Mouse (Mus musculus) lung, embryonic 16.5 days (tissue): ENCODE measurements around the gene Cd59b. TPM values are rescaled to one million over a fixed set of nuclear protein-coding genes. Genes with fewer than 3 reads are reported as not detected.

Experiments used
- ATAC-seq: fragments of 200-750 bp; cut with Nextera tagmentation; 2 replicates; pipeline ENCODE4 v1.8.0; 2017; ENCODE audit warnings: low read depth, mild to moderate bottlenecking, moderate library complexity
- H3K27ac ChIP-seq: fragments of 300-500 bp; sonication (generic); 2 replicates; pipeline ENCODE4 v1.5.1; 2014; ENCODE audit warnings: mild to moderate bottlenecking, control low read depth, low read length
- H3K27me3 ChIP-seq: fragments of 300-500 bp; sonication (generic); 2 replicates; pipeline ENCODE4 v1.6.1; 2014; ENCODE audit warnings: low read depth, low read length, mixed read lengths; ENCODE audit not compliant: control insufficient read depth, insufficient read depth
- H3K36me3 ChIP-seq: fragments of 300-500 bp; sonication (generic); 2 replicates; pipeline ENCODE4 v1.6.1; 2014; ENCODE audit warnings: low read length; ENCODE audit not compliant: control insufficient read depth, insufficient read depth
- H3K4me1 ChIP-seq: fragments of 300-500 bp; sonication (generic); replicated peaks from 2 replicates; pipeline ENCODE4 v1.6.1; 2014; ENCODE audit warnings: low read length, mixed read lengths; ENCODE audit not compliant: control insufficient read depth, insufficient read depth
- H3K4me2 ChIP-seq: fragments of 300-500 bp; sonication (generic); 2 replicates; pipeline ENCODE4 v1.6.1; 2014; ENCODE audit warnings: low read depth, low read length, control low read depth
- H3K4me3 ChIP-seq: fragments of 300-500 bp; sonication (generic); 2 replicates; pipeline ENCODE4 v1.5.1; 2014; ENCODE audit warnings: mild to moderate bottlenecking, low read length, control low read depth
- H3K9ac ChIP-seq: fragments of 300-500 bp; sonication (generic); 2 replicates; pipeline ENCODE4 v1.6.1; 2014; ENCODE audit warnings: low read length, control low read depth
- H3K9me3 ChIP-seq: fragments of 300-500 bp; sonication (generic); 2 replicates; pipeline ENCODE4 v1.6.1; 2016; ENCODE audit warnings: low read length; ENCODE audit not compliant: control insufficient read depth
- WGBS: fragments of 180-500 bp; shearing (Covaris S2); extraction: QIAGEN DNeasy Blood & Tissue Kit; methylation state at CpG from one replicate; pipeline ENCODE4 v1.1.7; 2014; 5-methylcytosine and 5-hydroxymethylcytosine counted together
- polyA plus RNA-seq: library from polyadenylated mRNA; unstranded; fragments of >200 nt; fragmentation: Nextera tagmentation; extraction: Ambion mirVana; gene quantifications from 2 replicates; pipeline ENCODE4 v1.2.1, GENCODE M21; 2015

Gene Cd59b
- polyA plus RNA-seq, 1 experiment from 2014 or later: 6.7 TPM

DNA sequence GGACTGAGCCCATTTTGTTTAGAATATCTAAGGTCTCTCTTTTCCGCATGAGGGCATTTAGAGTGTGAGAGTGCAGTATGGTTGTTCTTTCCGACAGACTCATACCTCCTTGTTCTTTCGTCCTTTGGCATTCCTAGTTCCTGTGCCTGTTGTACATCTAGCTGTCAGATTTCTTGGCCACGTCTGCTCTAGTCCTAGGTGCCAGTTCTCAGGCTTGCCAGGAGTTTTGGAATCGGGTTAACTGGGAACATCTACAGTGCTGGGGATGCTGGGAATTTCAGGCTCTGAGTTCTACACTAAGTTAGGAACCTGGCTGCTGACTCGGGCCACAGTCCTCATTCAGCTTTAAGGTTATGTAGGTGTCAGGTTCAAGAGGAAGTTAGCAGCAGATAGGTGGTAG is 34.1 kb upstream of the Cd59b start:
- no peak for ATAC-seq
- Histone ChIP-seq H3K27ac (no peak overlapping the region), H3K36me3 (peaks cover 16% of the 10 kb centered on the region), H3K4me2 (no peak overlapping the region), H3K9ac (no peak overlapping the region), H3K4me3 (no peak overlapping the region), H3K27me3 (no peaks in the 10 kb centered on the region), H3K9me3 (no peaks in the 10 kb centered on the region), H3K4me1 (no peaks in the 10 kb centered on the region)
- WGBS: 75% methylated on average over 6 of the region's 6 CpGs

DNA sequence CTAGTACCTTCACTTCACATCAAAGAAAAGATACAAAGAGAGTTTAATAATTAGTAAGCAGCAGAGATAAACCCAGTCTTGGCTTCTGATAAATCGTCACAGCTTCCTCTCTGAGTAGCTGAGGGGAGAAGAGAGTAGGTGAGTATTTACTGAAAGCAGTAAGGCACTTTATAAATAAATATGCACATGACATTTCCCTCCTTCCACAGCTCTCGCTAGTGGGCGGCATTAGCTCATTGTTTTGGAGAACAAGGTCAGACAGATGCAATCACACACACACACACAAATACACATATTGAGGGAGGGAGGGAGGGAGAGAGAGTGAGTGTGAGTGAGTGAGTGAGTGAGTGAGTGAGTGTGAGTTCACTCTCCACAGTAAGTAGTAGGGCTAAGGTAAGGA is 33.3 kb upstream of the Cd59b start:
- H3K27ac ChIP-seq: no peak overlapping the region
- WGBS: 39% methylated on average over 3 of the region's 3 CpGs
- H3K9ac ChIP-seq: no peak overlapping the region
- no peak overlapping the region for H3K4me2 ChIP-seq
- no peaks in the 10 kb centered on the region for H3K27me3 ChIP-seq
- ATAC-seq: no peak
- H3K36me3 ChIP-seq: peaks cover 19% of the 10 kb centered on the region
- H3K4me3 ChIP-seq: no peak overlapping the region
- no peaks in the 10 kb centered on the region for H3K9me3 ChIP-seq
- no peaks in the 10 kb centered on the region; the same call in 1 of the 2 replicates for H3K4me1 ChIP-seq

GRCm38 (mm10) chr2:104038236-104038635 is 31.4 kb upstream of the Cd59b start:
- H3K9me3 ChIP-seq: no peaks in the 10 kb centered on the region
- H3K4me2 ChIP-seq: no peak overlapping the region
- peaks cover 4% of the 10 kb centered on the region; the same call in 1 of the 2 replicates for H3K4me1 ChIP-seq
- H3K27ac ChIP-seq: no peak overlapping the region
- H3K36me3 ChIP-seq: peaks cover 25% of the 10 kb centered on the region
- no peaks in the 10 kb centered on the region for H3K27me3 ChIP-seq
- no peak overlapping the region for H3K4me3 ChIP-seq
- 85% methylated on average over 2 of the region's 2 CpGs for WGBS
- no peak for ATAC-seq
- H3K9ac ChIP-seq: no peak overlapping the region

- H3K36me3 ChIP-seq: peaks cover 23% of the 10 kb centered on the region
- 52% methylated on average over 5 of the region's 5 CpGs for WGBS
- ATAC-seq: no peak
- H3K9me3 ChIP-seq: no peaks in the 10 kb centered on the region
- H3K27me3 ChIP-seq: no peaks in the 10 kb centered on the region
- no peak overlapping the region for H3K9ac ChIP-seq
- no peak overlapping the region for H3K4me3 ChIP-seq
- H3K4me1 ChIP-seq: peaks cover 8% of the 10 kb centered on the region; the same call in 1 of the 2 replicates
- H3K4me2 ChIP-seq: no peak overlapping the region
- H3K27ac ChIP-seq: no peak overlapping the region
Measured at GRCm38 (mm10) chr2:104041632-104042031, 28.0 kb upstream of the Cd59b start.

GRCm38 (mm10) chr2:104042766-104043165 is 26.9 kb upstream of the Cd59b start:
- no peak overlapping the region for H3K9ac ChIP-seq
- no peak overlapping the region for H3K27ac ChIP-seq
- 76% methylated on average over 15 of the region's 15 CpGs for WGBS
- H3K4me2 ChIP-seq: no peak overlapping the region
- peaks cover 23% of the 10 kb centered on the region for H3K36me3 ChIP-seq
- H3K4me3 ChIP-seq: no peak overlapping the region
- no peaks in the 10 kb centered on the region for H3K27me3 ChIP-seq
- peaks cover 8% of the 10 kb centered on the region; the same call in 1 of the 2 replicates for H3K4me1 ChIP-seq
- H3K9me3 ChIP-seq: no peaks in the 10 kb centered on the region
- no peak for ATAC-seq

GRCm38 (mm10) chr2:104043624-104044478 is 25.8 kb upstream of the Cd59b start:
- 19% methylated on average over 4 of the region's 5 CpGs for WGBS
- peak overlapping the region; percentile 59 for H3K27ac ChIP-seq
- peak; percentile 96 for ATAC-seq

DNA sequence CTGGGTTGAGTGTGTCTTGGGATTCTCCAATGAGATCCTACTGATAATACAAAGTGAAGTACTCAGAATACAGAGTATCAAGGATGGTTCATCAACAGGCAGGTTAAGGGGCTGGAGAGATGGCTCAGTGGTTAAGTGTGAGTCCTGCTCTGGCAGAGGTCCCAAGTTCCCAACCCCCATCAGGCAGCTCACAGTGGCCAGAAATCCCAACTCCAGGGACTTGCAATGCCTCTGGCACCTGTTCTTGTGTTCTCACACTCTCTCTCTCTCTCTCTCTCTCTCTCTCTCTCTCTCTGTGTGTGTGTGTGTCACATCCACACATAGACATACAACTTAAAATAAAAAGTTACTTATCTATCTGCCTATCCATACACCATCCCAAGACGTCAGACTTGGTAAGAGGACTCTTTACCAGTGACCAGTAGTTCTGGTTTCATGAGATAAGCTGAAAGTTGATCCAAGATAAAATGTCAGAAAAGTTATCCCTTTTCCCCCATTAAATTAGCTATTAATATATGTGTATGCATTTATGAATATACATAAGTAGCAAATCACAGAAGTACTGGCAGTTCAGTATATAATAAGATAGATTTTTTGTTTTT is 25.1 kb upstream of the Cd59b start:
- H3K27me3 ChIP-seq: no peaks in the 10 kb centered on the region
- H3K4me3 ChIP-seq: no peak overlapping the region
- peak; percentile 24; the same call in 1 of the 2 replicates for ATAC-seq
- H3K36me3 ChIP-seq: peaks cover 19% of the 10 kb centered on the region
- H3K9ac ChIP-seq: no peak overlapping the region
- H3K9me3 ChIP-seq: no peaks in the 10 kb centered on the region
- H3K4me2 ChIP-seq: no peak overlapping the region
- peak overlapping the region; percentile 46; the same call in 1 of the 2 replicates for H3K27ac ChIP-seq
- WGBS: 56% methylated on average over 1 of the region's 1 CpGs
- peaks cover 8% of the 10 kb centered on the region; the same call in 1 of the 2 replicates for H3K4me1 ChIP-seq

More at GRCm38 (mm10) chr2:104043624-104044478, 25.8 kb upstream of the Cd59b start:
- Histone ChIP-seq H3K4me3 (no peak overlapping the region), H3K36me3 (peaks cover 23% of the 10 kb centered on the region), H3K27me3 (no peaks in the 10 kb centered on the region), H3K4me2 (no peak overlapping the region), H3K9me3 (no peaks in the 10 kb centered on the region), H3K9ac (no peak overlapping the region), H3K4me1 (peaks cover 8% of the 10 kb centered on the region; the same call in 1 of the 2 replicates)

GRCm38 (mm10) chr2:104058381-104058780 is 11.3 kb upstream of the Cd59b start:
- Histone ChIP-seq H3K4me3 (no peak overlapping the region), H3K9me3 (no peaks in the 10 kb centered on the region), H3K4me1 (no peaks in the 10 kb centered on the region), H3K27me3 (no peaks in the 10 kb centered on the region), H3K36me3 (peaks cover 14% of the 10 kb centered on the region), H3K4me2 (no peak overlapping the region), H3K27ac (no peak overlapping the region), H3K9ac (no peak overlapping the region)
- 74% methylated on average over 1 of the region's 1 CpGs for WGBS
- ATAC-seq: 0 out of 2 replicates have a peak, but pooled peaks have one; percentile 26

DNA sequence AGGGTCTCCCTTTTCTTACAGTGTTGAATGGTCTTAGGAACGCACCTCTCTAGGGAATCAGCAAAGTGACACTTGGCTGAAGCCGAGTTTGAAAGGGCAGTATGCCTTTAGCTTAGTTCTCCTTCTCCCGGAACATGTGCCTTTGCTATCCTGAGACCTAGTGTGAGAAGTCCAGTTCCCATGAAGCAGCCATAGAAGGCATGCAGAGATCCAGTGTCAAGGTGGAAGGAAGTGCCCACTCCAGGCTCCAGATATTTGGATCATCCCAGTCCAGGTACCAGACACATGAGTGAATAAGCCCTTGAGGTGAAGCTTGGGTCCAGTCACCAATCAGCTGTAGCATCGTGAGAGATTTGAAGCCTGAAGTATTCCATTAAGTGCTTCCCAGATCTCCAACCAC is 10.7 kb upstream of the Cd59b start:
- Histone ChIP-seq H3K36me3 (peaks cover 14% of the 10 kb centered on the region), H3K27ac (no peak overlapping the region), H3K27me3 (no peaks in the 10 kb centered on the region), H3K4me3 (no peak overlapping the region), H3K4me1 (no peaks in the 10 kb centered on the region), H3K4me2 (no peak overlapping the region), H3K9me3 (no peaks in the 10 kb centered on the region), H3K9ac (no peak overlapping the region)
- WGBS: 89% methylated on average over 4 of the region's 4 CpGs
- ATAC-seq: no peak
